Comparison of ENCODE assay signal across 19 mouse cellular contexts in genomic region chr1:67386877-67387276, GRCm38 (mm10).
"Had no signal": no experiment of that assay in that cellular context is flagged by ENCODE, and none has a peak within 500 bp of the region (broad histone marks: within the 10 kb centered on the region; RNA-seq: fewer than 3 reads in every experiment).

No protein-coding gene starts in this region.

- H3K9ac ChIP-seq: lung, embryonic 14.5 days; midbrain, embryonic 12.5 days; neural tube, embryonic 13.5 days; neural tube, embryonic 15.5 days had no signal

- ATAC-seq: midbrain, embryonic 16.5 days had no signal

- DNase-seq: lung, adult 18-20 months; lung, embryonic 14.5 days; lung, postnatal 10 days; lung, postnatal 4 days; midbrain, embryonic 14.5 days; retina, postnatal 1 day; right cerebral cortex, adult 18-20 months; right cerebral cortex, postnatal 25 days; right cerebral cortex, postnatal 4 days; spleen, adult 18-20 months; thymus, adult 18-20 months; thymus, postnatal 14 days; thymus, postnatal 36 days had no signal

- H3K9me3 ChIP-seq: midbrain, embryonic 10.5 days; midbrain, embryonic 12.5 days; neural tube, embryonic 13.5 days; neural tube, embryonic 15.5 days had no signal

- H3K4me2 ChIP-seq: lung, embryonic 14.5 days; midbrain, embryonic 12.5 days; neural tube, embryonic 13.5 days; neural tube, embryonic 15.5 days had no signal

- H3K27ac ChIP-seq: midbrain, embryonic 10.5 days; midbrain, embryonic 12.5 days; neural tube, embryonic 13.5 days; neural tube, embryonic 15.5 days had no signal

- H3K27me3 ChIP-seq: midbrain, embryonic 12.5 days; neural tube, embryonic 13.5 days; neural tube, embryonic 15.5 days had no signal

- H3K36me3 ChIP-seq: midbrain, embryonic 10.5 days; midbrain, embryonic 12.5 days; neural tube, embryonic 13.5 days; neural tube, embryonic 15.5 days had no signal

- H3K4me1 ChIP-seq: midbrain, embryonic 10.5 days; neural tube, embryonic 15.5 days had no signal

- H3K4me3 ChIP-seq: midbrain, embryonic 10.5 days; midbrain, embryonic 12.5 days; myocyte; neural tube, embryonic 13.5 days; neural tube, embryonic 15.5 days had no signal
